Mouse (Mus musculus) T-helper 2 cell (primary cell): ENCODE results near the gene Cdsn.

Experiments used
- in situ Hi-C: fragments of 300-600 bp; cut with MboI, MseI; formaldehyde crosslinking; loops from one replicate; pipeline ENCODE4 v1.15.1; 2025; ENCODE audit warnings: high pct_unique_total_duplicates

Cdsn gene

GRCm38 (mm10) chr17:35534343-35534742 is 17.6 kb upstream of the Cdsn start:
- in situ Hi-C loops = no loop called here

GRCm38 (mm10) chr17:35537421-35537820 is 14.5 kb upstream of the Cdsn start:
- in situ Hi-C loops = no loop called here

GRCm38 (mm10) chr17:35538476-35538875 is 13.5 kb upstream of the Cdsn start:
- in situ Hi-C loops = no loop called here

GRCm38 (mm10) chr17:35539540-35539939 is 12.4 kb upstream of the Cdsn start:
- in situ Hi-C loops = no loop called here

GRCm38 (mm10) chr17:35542761-35543411 is 9.0 kb upstream of the Cdsn start:
- in situ Hi-C loops = no loop called here

- in situ Hi-C loops = no loop called here
These were observed 8.5 kb upstream of the Cdsn start for GRCm38 (mm10) chr17:35543412-35543861.

- in situ Hi-C loops = no loop called here
These were observed 7.9 kb upstream of the Cdsn start for GRCm38 (mm10) chr17:35544001-35544400.

GRCm38 (mm10) chr17:35544680-35545079 is 7.2 kb upstream of the Cdsn start:
- in situ Hi-C loops = no loop called here

GRCm38 (mm10) chr17:35547465-35547864 is 4.5 kb upstream of the Cdsn start:
- in situ Hi-C loops = no loop called here

- in situ Hi-C loops = no loop called here
These were observed 3.3 kb upstream of the Cdsn start for GRCm38 (mm10) chr17:35548636-35549035.

GRCm38 (mm10) chr17:35549437-35550142 is 2.3 kb upstream of the Cdsn start:
- in situ Hi-C loops = loop anchor here (5.0 kb wide), 1 partner anchor 68 kb away; no protein-coding TSS in a partner anchor

GRCm38 (mm10) chr17:35550143-35550494 is 1.8 kb upstream of the Cdsn start:
- in situ Hi-C loops = loop anchor here (5.0 kb wide), 1 partner anchor 67 kb away; no protein-coding TSS in a partner anchor

GRCm38 (mm10) chr17:35550871-35551270 is 1.1 kb upstream of the Cdsn start:
- in situ Hi-C loops = loop anchor here (5.0 kb wide), 1 partner anchor 66 kb away; no protein-coding TSS in a partner anchor

- in situ Hi-C loops = loop anchor here (5.0 kb wide), 1 partner anchor 63 kb away; no protein-coding TSS in a partner anchor
These were observed 2.4 kb downstream of the Cdsn start for GRCm38 (mm10) chr17:35554321-35554720.

- in situ Hi-C loops = loop anchor here (5.0 kb wide), 1 partner anchor 62 kb away; no protein-coding TSS in a partner anchor
These were observed 3.0 kb downstream of the Cdsn start for GRCm38 (mm10) chr17:35554761-35555397.

GRCm38 (mm10) chr17:35556186-35556765 is 4.3 kb downstream of the Cdsn start:
- in situ Hi-C loops = no loop called here

- in situ Hi-C loops = no loop called here
These were observed 4.9 kb downstream of the Cdsn start for GRCm38 (mm10) chr17:35556812-35557211.

- in situ Hi-C loops = no loop called here
These were observed 5.4 kb downstream of the Cdsn start for GRCm38 (mm10) chr17:35557351-35557750.

- in situ Hi-C loops = no loop called here
These were observed 6.3 kb downstream of the Cdsn start for GRCm38 (mm10) chr17:35558216-35558615.

GRCm38 (mm10) chr17:35567150-35567549 is 15.2 kb downstream of the Cdsn start, which contains the start of gene 2300002M23Rik:
TSS of gene 2300002M23Rik (plus strand) at chr17:35567450.
- in situ Hi-C loops = no loop called here

GRCm38 (mm10) chr17:35567767-35568166 is 15.8 kb downstream of the Cdsn start:
- in situ Hi-C loops = no loop called here
